Comparison of ENCODE assay signal across 8 mouse cellular contexts in genomic region chr16:93079660-93080390, GRCm38 (mm10).
A peak's percentile ranks its signal among the peaks of the same experiment; 100 is the strongest.
DNase-seq lines count a peak whose midpoint lies in the region; ATAC-seq lines count a peak whose summit lies in the region.

No protein-coding gene starts in this region.

- H3K4me2 ChIP-seq in hindbrain, embryonic 11.5 days (replicated peaks; ENCODE audit: low read depth, low read length) = no peak overlapping the region
- peak overlapping the region; percentile 44 for H3K4me2 ChIP-seq in hindbrain, embryonic 16.5 days (ENCODE audit: low read length)
- H3K4me2 ChIP-seq in liver, embryonic 11.5 days = 0 out of 2 replicates have a peak overlapping the region, but pooled peaks have one; percentile 15

- 52% methylated on average over 17 of the region's 17 CpGs for WGBS in hindbrain, embryonic 11.5 days
- 52% methylated on average over 17 of the region's 17 CpGs for WGBS in hindbrain, embryonic 10.5 days
- WGBS in hindbrain, embryonic 16.5 days = 41% methylated on average over 17 of the region's 17 CpGs
- WGBS in liver, embryonic 11.5 days = 57% methylated on average over 17 of the region's 17 CpGs

- no peaks in the 10 kb centered on the region for H3K36me3 ChIP-seq in hindbrain, embryonic 11.5 days (ENCODE audit: control insufficient read depth, insufficient read depth, low read length)
- no peaks in the 10 kb centered on the region for H3K36me3 ChIP-seq in hindbrain, embryonic 10.5 days
- H3K36me3 ChIP-seq in hindbrain, embryonic 16.5 days (ENCODE audit: control insufficient read depth, insufficient read depth, low read length) = no peaks in the 10 kb centered on the region
- no peaks in the 10 kb centered on the region for H3K36me3 ChIP-seq in liver, embryonic 11.5 days (ENCODE audit: control insufficient read depth, insufficient read depth, low read length)

- H3K27ac ChIP-seq in hindbrain, embryonic 11.5 days (ENCODE audit: low read depth, low read length) = no peak overlapping the region
- no peak overlapping the region for H3K27ac ChIP-seq in hindbrain, embryonic 10.5 days
- no peak overlapping the region for H3K27ac ChIP-seq in hindbrain, embryonic 16.5 days (ENCODE audit: low read depth, low read length)
- H3K27ac ChIP-seq in liver, embryonic 11.5 days (ENCODE audit: low read depth, low read length) = no peak overlapping the region

- H3K9ac ChIP-seq in hindbrain, embryonic 11.5 days (ENCODE audit: low read depth, low read length) = no peak overlapping the region
- H3K9ac ChIP-seq in hindbrain, embryonic 16.5 days (ENCODE audit: low read depth, low read length) = no peak overlapping the region
- no peak overlapping the region for H3K9ac ChIP-seq in liver, embryonic 11.5 days (ENCODE audit: low read depth, low read length)

- DNase-seq in hindbrain, embryonic 11.5 days (ENCODE audit: low spot score) = peak; percentile 11
- no peak for DNase-seq in hindbrain, embryonic 10.5 days (ENCODE audit: low spot score)
- DNase-seq in forelimb bud, embryonic 11.5 days (ENCODE audit: low read depth, low spot score) = peak; percentile 14
- no peak for DNase-seq in liver, embryonic 11.5 days (ENCODE audit: low spot score)
- DNase-seq in ovary, adult 18-20 months (ENCODE audit: low spot score) = peak; percentile 58
- no peak for DNase-seq in adipocyte (ENCODE audit: low spot score)
- DNase-seq in natural killer cell, adult 2 months (ENCODE audit: low spot score in 2 of 2) = no peak

- H3K9me3 ChIP-seq in hindbrain, embryonic 11.5 days (ENCODE audit: control insufficient read depth, low read length) = no peaks in the 10 kb centered on the region
- no peaks in the 10 kb centered on the region for H3K9me3 ChIP-seq in hindbrain, embryonic 10.5 days
- peaks cover 3% of the 10 kb centered on the region for H3K9me3 ChIP-seq in hindbrain, embryonic 16.5 days (ENCODE audit: control insufficient read depth, low read length)
- no peaks in the 10 kb centered on the region for H3K9me3 ChIP-seq in liver, embryonic 11.5 days (ENCODE audit: control insufficient read depth, low read length)

- H3K4me1 ChIP-seq in hindbrain, embryonic 11.5 days (replicated peaks; ENCODE audit: control insufficient read depth, insufficient read depth, low read length) = no peaks in the 10 kb centered on the region
- H3K4me1 ChIP-seq in hindbrain, embryonic 10.5 days (replicated peaks) = 0 out of 2 replicates have a peak, but pooled peaks cover 2% of the 10 kb centered on the region
- H3K4me1 ChIP-seq in hindbrain, embryonic 16.5 days (ENCODE audit: control insufficient read depth, insufficient read depth, low read depth, low read length) = peaks cover 8% of the 10 kb centered on the region; the same call in 1 of the 2 replicates
- no peaks in the 10 kb centered on the region for H3K4me1 ChIP-seq in liver, embryonic 11.5 days (replicated peaks; ENCODE audit: control insufficient read depth, insufficient read depth, low read length)

- H3K27me3 ChIP-seq in hindbrain, embryonic 11.5 days (ENCODE audit: control insufficient read depth, insufficient read depth, low read length) = no peaks in the 10 kb centered on the region
- peaks cover 9% of the 10 kb centered on the region for H3K27me3 ChIP-seq in hindbrain, embryonic 10.5 days (ENCODE audit: insufficient read depth, poor library complexity, severe bottlenecking)
- no peaks in the 10 kb centered on the region for H3K27me3 ChIP-seq in hindbrain, embryonic 16.5 days (replicated peaks; ENCODE audit: control insufficient read depth, insufficient read depth, low read length)
- no peaks in the 10 kb centered on the region for H3K27me3 ChIP-seq in liver, embryonic 11.5 days (replicated peaks; ENCODE audit: control insufficient read depth, insufficient read depth, low read length)

- no peak overlapping the region for H3K4me3 ChIP-seq in hindbrain, embryonic 11.5 days (ENCODE audit: low read depth, low read length)
- H3K4me3 ChIP-seq in hindbrain, embryonic 10.5 days = no peak overlapping the region
- H3K4me3 ChIP-seq in hindbrain, embryonic 16.5 days (ENCODE audit: low read length) = peak overlapping the region; percentile 14; the same call in 1 of the 2 replicates
- no peak overlapping the region for H3K4me3 ChIP-seq in liver, embryonic 11.5 days (ENCODE audit: low read depth, low read length)

- ATAC-seq in hindbrain, embryonic 11.5 days (ENCODE audit: low FRiP score) = no peak
- ATAC-seq in hindbrain, embryonic 16.5 days = no peak
- no peak for ATAC-seq in liver, embryonic 11.5 days (replicated peaks; ENCODE audit: low FRiP score)

Comparison
In these comparisons a context has a peak if more than half of its experiments do, and no peak if none do; other contexts are left out.
1. DNase-seq: peak in hindbrain, embryonic 11.5 days (single experiment), forelimb bud, embryonic 11.5 days (single experiment) and ovary, adult 18-20 months (single experiment); none in hindbrain, embryonic 10.5 days (single experiment), liver, embryonic 11.5 days (single experiment), adipocyte (single experiment) and natural killer cell, adult 2 months (0 of 2).